Mouse (Mus musculus): Measurements from ENCODE around the gene Col4a2. TPM values are rescaled to one million over a fixed set of nuclear protein-coding genes. Genes with fewer than 3 reads are reported as not detected.

Gene Col4a2
- polyA plus RNA-seq, 1 experiment from 2014 or later: 82.2 TPM

DNA sequence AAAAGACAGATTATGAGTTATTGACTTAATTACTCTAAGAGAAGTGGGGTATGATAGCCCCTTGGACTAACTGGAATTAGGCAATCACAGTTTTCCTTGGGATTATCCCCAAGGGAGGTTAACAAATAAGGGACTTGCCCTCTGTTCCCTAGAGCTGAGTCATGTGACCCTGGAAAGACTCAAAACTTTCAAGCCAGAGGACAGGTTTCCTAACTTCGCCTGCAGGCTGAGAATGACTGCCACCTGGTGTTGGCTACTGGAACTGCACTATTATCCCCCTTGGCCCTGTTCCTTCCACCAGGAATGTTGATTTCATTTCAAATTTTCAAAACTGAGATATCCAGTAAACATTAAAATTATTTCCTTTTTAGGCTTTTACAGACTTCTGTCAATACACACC lies 80.1 kb downstream of the Col4a2 start:
- ATAC-seq (ENCODE audit: insufficient number of reproducible peaks, insufficient read depth, low FRiP score, low TSS enrichment): no peak
- H3K4me1 ChIP-seq: peaks cover 14% of the 10 kb centered on the region
- no peaks in the 10 kb centered on the region for H3K27me3 ChIP-seq
- 15% methylated on average over 1 of the region's 1 CpGs for WGBS
- H3K4me2 ChIP-seq (replicated peaks): no peak overlapping the region
- 0 out of 2 replicates have a peak, but pooled peaks cover 7% of the 10 kb centered on the region for H3K9me3 ChIP-seq
- no peak overlapping the region for H3K4me3 ChIP-seq
- 0 out of 2 replicates have a peak, but pooled peaks cover 3% of the 10 kb centered on the region for H3K36me3 ChIP-seq
- no peak overlapping the region for H3K9ac ChIP-seq
- H3K27ac ChIP-seq: peak overlapping the region; percentile 78; the same call in 1 of the 2 replicates

DNA sequence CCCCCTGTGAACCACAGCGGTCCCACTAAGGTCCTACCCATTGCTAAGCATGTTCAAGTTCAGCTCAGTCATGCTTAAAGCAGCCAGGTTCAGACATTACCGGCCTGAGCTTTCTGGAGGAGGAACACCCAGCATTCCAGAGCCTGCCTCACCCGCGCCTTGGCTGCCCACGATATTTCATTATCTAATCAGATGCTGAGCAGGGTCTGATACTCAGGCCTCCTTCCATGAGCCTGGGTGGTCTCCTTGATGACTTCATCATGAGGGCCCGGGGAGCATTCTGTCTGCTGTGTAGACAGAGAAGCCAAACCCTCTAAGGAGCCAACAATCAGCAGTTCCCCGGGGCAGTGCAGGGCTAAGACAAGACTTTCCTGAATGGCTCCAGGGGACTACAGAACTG lies 80.6 kb downstream of the Col4a2 start:
- Histone ChIP-seq H3K27me3 (no peaks in the 10 kb centered on the region), H3K9ac (no peak overlapping the region), H3K4me1 (peaks cover 14% of the 10 kb centered on the region), H3K9me3 (0 out of 2 replicates have a peak, but pooled peaks cover 7% of the 10 kb centered on the region), H3K36me3 (0 out of 2 replicates have a peak, but pooled peaks cover 3% of the 10 kb centered on the region), H3K27ac (peak overlapping the region; percentile 78), H3K4me3 (no peak overlapping the region), H3K4me2 (replicated peaks) (no peak overlapping the region)
- WGBS: 43% methylated on average over 7 of the region's 7 CpGs
- peak; percentile 50; the same call in 1 of the 2 replicates for ATAC-seq (ENCODE audit: insufficient number of reproducible peaks, insufficient read depth, low FRiP score, low TSS enrichment)

DNA sequence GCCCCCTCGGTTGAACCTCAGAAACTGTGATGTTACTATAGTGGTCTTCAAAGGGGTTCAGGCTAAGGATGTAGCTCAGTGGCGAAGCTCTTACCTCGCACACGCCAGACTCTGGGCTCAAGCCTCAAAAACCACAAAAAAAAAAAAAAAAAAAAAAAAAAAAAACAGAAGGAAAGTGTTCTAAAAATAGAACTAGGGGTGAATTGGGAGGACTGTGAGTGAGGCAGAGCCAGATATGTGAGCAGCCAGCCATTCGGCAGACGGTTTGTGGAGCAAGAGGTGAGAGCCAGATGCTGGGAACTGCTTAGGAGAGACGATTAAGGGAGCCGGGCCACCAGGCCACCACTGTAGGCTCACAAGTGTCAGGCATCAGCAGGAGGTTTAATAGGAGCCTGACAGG lies 81.0 kb downstream of the Col4a2 start:
- 0 out of 2 replicates have a peak, but pooled peaks cover 7% of the 10 kb centered on the region for H3K9me3 ChIP-seq
- peak overlapping the region; percentile 78 for H3K27ac ChIP-seq
- no peak overlapping the region for H3K9ac ChIP-seq
- ATAC-seq (ENCODE audit: insufficient number of reproducible peaks, insufficient read depth, low FRiP score, low TSS enrichment): 0 out of 2 replicates have a peak, but pooled peaks have one; percentile 10
- H3K4me1 ChIP-seq: peaks cover 14% of the 10 kb centered on the region
- H3K4me3 ChIP-seq: no peak overlapping the region
- 26% methylated on average over 8 of the region's 8 CpGs for WGBS
- H3K4me2 ChIP-seq (replicated peaks): no peak overlapping the region
- no peaks in the 10 kb centered on the region for H3K27me3 ChIP-seq
- 0 out of 2 replicates have a peak, but pooled peaks cover 3% of the 10 kb centered on the region for H3K36me3 ChIP-seq

DNA sequence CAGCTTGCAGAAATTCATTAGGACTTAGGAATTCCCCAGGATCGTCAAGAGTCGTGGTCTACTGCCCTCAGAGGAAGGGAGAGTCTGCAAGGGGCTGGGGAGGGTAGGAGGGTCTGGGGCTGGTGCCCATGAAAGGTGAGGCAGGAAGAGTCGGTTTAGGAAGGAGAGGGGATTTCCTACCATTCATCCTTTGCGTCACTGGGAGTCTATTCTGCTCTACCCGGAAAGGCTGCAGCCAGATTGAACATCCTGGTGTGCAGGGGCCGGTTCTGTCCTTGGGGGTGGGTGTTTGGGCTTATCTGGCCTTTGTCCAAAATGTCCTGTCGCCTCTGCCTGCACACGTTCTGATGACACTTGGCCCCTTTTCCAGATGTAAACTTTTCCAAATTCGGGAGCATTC lies 82.2 kb downstream of the Col4a2 start:
- H3K4me3 ChIP-seq: no peak overlapping the region
- 68% methylated on average over 9 of the region's 9 CpGs for WGBS
- no peaks in the 10 kb centered on the region for H3K27me3 ChIP-seq
- H3K4me2 ChIP-seq (replicated peaks): no peak overlapping the region
- no peak overlapping the region for H3K27ac ChIP-seq
- 0 out of 2 replicates have a peak, but pooled peaks cover 3% of the 10 kb centered on the region for H3K36me3 ChIP-seq
- H3K9me3 ChIP-seq: 0 out of 2 replicates have a peak, but pooled peaks cover 7% of the 10 kb centered on the region
- H3K4me1 ChIP-seq: peaks cover 20% of the 10 kb centered on the region
- no peak overlapping the region for H3K9ac ChIP-seq
- no peak for ATAC-seq (ENCODE audit: insufficient number of reproducible peaks, insufficient read depth, low FRiP score, low TSS enrichment)

DNA sequence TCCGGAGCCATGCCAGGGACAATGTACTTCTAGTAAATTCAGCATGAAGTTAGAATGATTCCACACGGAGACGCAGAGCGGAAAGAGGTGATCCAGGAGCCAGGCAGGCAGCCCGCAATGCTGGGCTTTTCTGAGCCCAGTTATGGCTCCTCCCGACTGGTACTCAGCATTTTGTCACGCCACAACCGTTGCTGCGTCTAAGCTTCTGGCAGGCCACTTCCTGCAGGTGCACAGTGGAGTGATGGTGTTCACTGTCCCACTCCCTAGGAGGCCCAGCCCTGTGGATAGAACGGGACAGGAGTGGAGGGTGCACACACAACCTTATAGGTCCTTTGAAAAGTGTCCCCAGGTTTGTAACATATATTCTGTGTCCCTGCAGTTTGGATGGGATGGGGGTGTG lies 83.0 kb downstream of the Col4a2 start:
- Histone ChIP-seq H3K36me3 (0 out of 2 replicates have a peak, but pooled peaks cover 3% of the 10 kb centered on the region), H3K27ac (no peak overlapping the region), H3K4me2 (replicated peaks) (no peak overlapping the region), H3K4me1 (peaks cover 26% of the 10 kb centered on the region), H3K4me3 (no peak overlapping the region), H3K9ac (no peak overlapping the region), H3K9me3 (0 out of 2 replicates have a peak, but pooled peaks cover 7% of the 10 kb centered on the region), H3K27me3 (no peaks in the 10 kb centered on the region)
- ATAC-seq (ENCODE audit: insufficient number of reproducible peaks, insufficient read depth, low FRiP score, low TSS enrichment): no peak
- WGBS: 80% methylated on average over 10 of the region's 10 CpGs

DNA sequence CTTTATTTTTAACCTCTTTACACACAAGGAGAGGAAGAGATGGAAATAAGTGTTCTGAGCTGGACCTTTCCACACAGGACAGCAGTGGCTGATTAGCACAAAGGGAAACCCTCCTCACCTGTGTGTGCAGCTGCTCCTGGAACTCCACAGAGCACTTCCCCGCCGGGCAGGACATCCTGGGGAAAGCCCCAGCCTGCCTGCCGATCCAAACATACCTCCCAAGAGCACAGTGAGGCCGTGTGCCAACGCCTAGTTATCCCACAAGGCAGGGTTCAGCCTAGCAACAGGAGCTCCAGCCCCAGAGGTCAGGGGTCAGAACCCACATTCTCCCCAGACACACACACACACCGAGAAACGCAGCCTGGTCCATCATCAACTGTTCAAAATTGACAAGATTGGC lies 83.5 kb downstream of the Col4a2 start:
- Histone ChIP-seq H3K27me3 (no peaks in the 10 kb centered on the region), H3K36me3 (0 out of 2 replicates have a peak, but pooled peaks cover 5% of the 10 kb centered on the region), H3K4me3 (no peak overlapping the region), H3K4me2 (replicated peaks) (no peak overlapping the region), H3K27ac (no peak overlapping the region), H3K4me1 (peaks cover 26% of the 10 kb centered on the region), H3K9me3 (0 out of 2 replicates have a peak, but pooled peaks cover 7% of the 10 kb centered on the region), H3K9ac (no peak overlapping the region)
- no peak for ATAC-seq (ENCODE audit: insufficient number of reproducible peaks, insufficient read depth, low FRiP score, low TSS enrichment)
- 51% methylated on average over 7 of the region's 7 CpGs for WGBS

DNA sequence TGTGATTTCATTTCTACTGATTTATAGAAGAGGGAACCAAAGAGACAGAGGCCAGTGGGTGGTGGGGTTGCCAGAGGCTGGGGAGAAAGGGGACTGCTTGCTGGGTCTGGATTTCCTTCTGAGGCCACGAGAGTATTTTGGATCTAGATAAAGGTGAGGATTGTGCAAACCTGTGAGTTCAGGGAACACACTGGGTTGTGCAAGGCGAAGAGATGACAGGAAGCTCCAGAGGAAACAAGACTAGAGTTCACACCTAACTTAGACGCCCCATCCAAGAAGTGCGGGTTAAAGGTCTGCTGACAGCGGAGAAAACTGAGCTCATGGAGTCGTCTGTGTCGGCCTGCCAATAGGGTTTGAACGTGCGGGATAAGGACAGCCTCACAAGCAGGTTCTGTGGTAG lies 84.5 kb downstream of the Col4a2 start:
- no peak overlapping the region for H3K4me2 ChIP-seq (replicated peaks)
- 89% methylated on average over 9 of the region's 9 CpGs for WGBS
- no peak overlapping the region for H3K27ac ChIP-seq
- 0 out of 2 replicates have a peak, but pooled peaks cover 4% of the 10 kb centered on the region for H3K36me3 ChIP-seq
- no peak overlapping the region for H3K4me3 ChIP-seq
- H3K9ac ChIP-seq: no peak overlapping the region
- 0 out of 2 replicates have a peak, but pooled peaks cover 1% of the 10 kb centered on the region for H3K9me3 ChIP-seq
- ATAC-seq (ENCODE audit: insufficient number of reproducible peaks, insufficient read depth, low FRiP score, low TSS enrichment): no peak
- peaks cover 26% of the 10 kb centered on the region for H3K4me1 ChIP-seq
- no peaks in the 10 kb centered on the region for H3K27me3 ChIP-seq

DNA sequence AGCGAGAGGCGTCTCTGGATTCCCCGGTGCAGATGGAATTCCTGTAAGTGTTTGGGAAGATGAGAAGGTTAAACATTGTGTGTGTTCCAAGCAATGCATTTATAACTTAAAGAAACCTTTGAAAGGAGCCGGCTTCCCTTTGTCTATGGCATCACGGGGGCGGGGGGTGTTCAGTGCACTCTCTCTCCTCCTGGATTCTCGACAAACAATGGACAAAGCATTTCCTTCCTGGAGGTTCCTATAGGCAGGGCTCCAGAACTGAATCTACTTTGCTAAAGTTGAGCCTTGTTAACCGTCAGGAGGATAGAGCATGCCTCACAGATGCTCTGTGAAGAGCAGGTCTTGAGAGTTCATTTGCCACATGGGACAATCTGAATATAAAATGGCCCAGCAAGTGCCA lies 87.1 kb downstream of the Col4a2 start:
- WGBS: 32% methylated on average over 8 of the region's 8 CpGs
- Histone ChIP-seq H3K36me3 (peaks cover 23% of the 10 kb centered on the region), H3K4me3 (no peak overlapping the region), H3K27me3 (no peaks in the 10 kb centered on the region), H3K4me1 (peaks cover 12% of the 10 kb centered on the region; the same call in 1 of the 2 replicates), H3K9ac (no peak overlapping the region), H3K9me3 (no peaks in the 10 kb centered on the region), H3K4me2 (replicated peaks) (no peak overlapping the region), H3K27ac (peak overlapping the region; percentile 70)
- ATAC-seq (ENCODE audit: insufficient number of reproducible peaks, insufficient read depth, low FRiP score, low TSS enrichment): no peak

DNA sequence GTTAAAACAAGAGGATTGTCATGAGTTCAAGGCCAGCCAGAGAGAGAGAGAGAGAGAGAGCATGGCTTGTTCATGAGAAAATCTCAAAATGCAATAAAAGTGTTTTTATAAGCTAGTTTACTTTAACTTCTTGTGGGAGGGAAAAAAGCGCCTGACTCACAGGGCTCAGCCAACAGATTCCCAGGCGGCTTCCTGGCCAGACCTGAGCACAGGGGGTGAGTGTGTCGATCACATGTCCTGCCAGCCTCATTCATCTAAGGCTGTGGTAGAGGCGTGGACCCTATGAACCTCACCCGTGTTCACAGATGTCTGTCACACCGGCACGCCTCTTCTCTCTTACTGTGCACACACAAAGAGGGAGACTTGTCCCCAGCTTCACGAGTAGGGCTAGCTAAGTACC lies 87.6 kb downstream of the Col4a2 start:
- H3K4me3 ChIP-seq: no peak overlapping the region
- 69% methylated on average over 8 of the region's 8 CpGs for WGBS
- H3K36me3 ChIP-seq: peaks cover 23% of the 10 kb centered on the region
- H3K4me2 ChIP-seq (replicated peaks): no peak overlapping the region
- peaks cover 15% of the 10 kb centered on the region; the same call in 1 of the 2 replicates for H3K4me1 ChIP-seq
- H3K9ac ChIP-seq: no peak overlapping the region
- peak overlapping the region; percentile 70; the same call in 1 of the 2 replicates for H3K27ac ChIP-seq
- 0 out of 2 replicates have a peak, but pooled peaks have one; percentile 42 for ATAC-seq (ENCODE audit: insufficient number of reproducible peaks, insufficient read depth, low FRiP score, low TSS enrichment)
- H3K27me3 ChIP-seq: no peaks in the 10 kb centered on the region
- H3K9me3 ChIP-seq: no peaks in the 10 kb centered on the region

DNA sequence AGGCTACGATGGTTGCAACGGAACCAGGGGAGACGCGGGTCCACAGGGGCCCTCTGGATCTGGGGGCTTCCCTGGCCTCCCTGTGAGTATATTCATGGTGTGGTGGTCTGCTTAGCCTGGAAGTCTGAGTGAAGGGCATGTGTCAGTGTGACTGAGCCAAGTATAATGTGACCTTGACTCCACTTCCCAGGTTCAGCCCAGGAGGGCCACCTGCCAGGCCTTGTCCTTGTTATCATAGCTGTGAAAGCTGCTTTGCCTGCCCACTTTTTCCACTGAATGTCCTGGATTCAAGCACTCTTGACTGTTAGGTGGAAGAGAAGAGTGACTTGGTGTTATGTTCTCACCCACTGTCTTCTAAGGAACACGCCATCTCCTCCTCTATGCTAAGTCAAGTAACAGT lies 88.6 kb downstream of the Col4a2 start:
- no peak for ATAC-seq (ENCODE audit: insufficient number of reproducible peaks, insufficient read depth, low FRiP score, low TSS enrichment)
- Histone ChIP-seq H3K27ac (no peak overlapping the region), H3K27me3 (no peaks in the 10 kb centered on the region), H3K4me1 (peaks cover 22% of the 10 kb centered on the region; the same call in 1 of the 2 replicates), H3K4me3 (no peak overlapping the region), H3K36me3 (peaks cover 23% of the 10 kb centered on the region), H3K9ac (no peak overlapping the region), H3K4me2 (replicated peaks) (no peak overlapping the region), H3K9me3 (no peaks in the 10 kb centered on the region)
- WGBS: 93% methylated on average over 5 of the region's 5 CpGs

DNA sequence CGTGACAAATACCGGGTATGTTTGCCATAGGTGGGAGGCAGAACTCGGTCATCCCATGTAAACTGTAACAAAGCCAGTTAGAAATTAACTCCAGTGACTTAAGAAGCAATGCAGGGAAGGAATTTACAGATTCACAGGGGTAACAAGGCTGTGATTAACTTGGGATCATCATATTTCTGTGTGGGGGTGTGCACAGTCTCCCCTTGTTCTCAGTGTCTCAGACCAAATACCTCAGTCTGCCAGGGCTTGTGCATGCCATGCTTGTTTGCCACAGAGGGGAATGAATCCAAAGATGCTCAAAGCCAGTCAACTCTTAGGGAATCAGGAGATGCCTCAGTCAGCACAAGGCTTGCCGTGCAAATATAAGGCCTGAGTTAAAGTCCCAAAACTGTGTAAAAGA lies 89.6 kb downstream of the Col4a2 start:
- 87% methylated on average over 4 of the region's 4 CpGs for WGBS
- Histone ChIP-seq H3K4me2 (replicated peaks) (no peak overlapping the region), H3K4me1 (peaks cover 22% of the 10 kb centered on the region; the same call in 1 of the 2 replicates), H3K27me3 (no peaks in the 10 kb centered on the region), H3K9ac (no peak overlapping the region), H3K9me3 (no peaks in the 10 kb centered on the region), H3K36me3 (peaks cover 23% of the 10 kb centered on the region), H3K4me3 (no peak overlapping the region), H3K27ac (no peak overlapping the region)
- no peak for ATAC-seq (ENCODE audit: insufficient number of reproducible peaks, insufficient read depth, low FRiP score, low TSS enrichment)

DNA sequence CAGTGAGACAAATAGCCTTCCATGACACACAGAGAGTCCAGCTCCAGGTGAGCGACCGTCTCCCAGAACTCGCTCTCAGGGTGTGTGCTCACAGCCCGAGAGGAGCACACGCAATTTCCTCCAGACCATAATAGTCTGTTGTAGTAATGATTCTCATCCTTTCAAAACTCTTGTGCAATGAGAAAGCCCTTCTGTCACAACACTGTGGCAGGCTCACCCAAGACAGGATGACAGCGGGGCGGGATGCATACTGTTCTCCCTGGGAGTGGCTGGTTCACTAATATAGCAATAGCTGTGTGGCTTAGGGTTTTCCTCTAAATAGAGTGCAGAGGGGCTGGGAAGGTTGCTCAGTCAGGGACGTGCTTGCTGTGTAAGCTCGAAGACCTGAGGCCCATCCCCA lies 91.2 kb downstream of the Col4a2 start:
- Histone ChIP-seq H3K27me3 (no peaks in the 10 kb centered on the region), H3K36me3 (peaks cover 23% of the 10 kb centered on the region), H3K27ac (no peak overlapping the region), H3K4me2 (replicated peaks) (no peak overlapping the region), H3K9ac (no peak overlapping the region), H3K9me3 (no peaks in the 10 kb centered on the region), H3K4me1 (peaks cover 22% of the 10 kb centered on the region; the same call in 1 of the 2 replicates), H3K4me3 (no peak overlapping the region)
- WGBS: 91% methylated on average over 9 of the region's 9 CpGs
- no peak for ATAC-seq (ENCODE audit: insufficient number of reproducible peaks, insufficient read depth, low FRiP score, low TSS enrichment)
